Mouse (Mus musculus) right cerebral cortex, postnatal 25 days (tissue): ENCODE measurements around the gene Tspan7.

ENCODE experiments used
- DNase-seq: peaks from one replicate; pipeline ENCODE4 v3.0.0; 2022

Tspan7 gene

DNA sequence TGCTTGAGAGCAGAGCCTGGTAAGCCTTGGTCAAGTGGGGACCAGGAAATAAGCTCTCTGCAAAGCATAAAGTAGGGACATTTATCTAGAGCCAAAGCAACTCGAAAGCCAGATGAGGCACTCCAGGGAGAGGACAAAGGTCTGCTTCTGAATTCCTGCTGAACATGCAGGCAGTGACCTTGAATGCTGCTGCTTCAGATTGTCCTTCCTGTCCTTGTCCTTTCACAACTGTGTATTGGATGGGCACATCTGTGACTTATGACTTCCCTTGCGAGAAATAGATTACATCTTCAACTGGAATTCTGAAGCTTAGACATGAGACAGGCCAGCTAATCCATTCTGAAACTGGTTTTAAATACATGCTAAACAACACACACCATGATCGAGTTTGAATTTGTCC is 71.9 kb downstream of the Tspan7 start:
- DNase-seq, result no peak

DNA sequence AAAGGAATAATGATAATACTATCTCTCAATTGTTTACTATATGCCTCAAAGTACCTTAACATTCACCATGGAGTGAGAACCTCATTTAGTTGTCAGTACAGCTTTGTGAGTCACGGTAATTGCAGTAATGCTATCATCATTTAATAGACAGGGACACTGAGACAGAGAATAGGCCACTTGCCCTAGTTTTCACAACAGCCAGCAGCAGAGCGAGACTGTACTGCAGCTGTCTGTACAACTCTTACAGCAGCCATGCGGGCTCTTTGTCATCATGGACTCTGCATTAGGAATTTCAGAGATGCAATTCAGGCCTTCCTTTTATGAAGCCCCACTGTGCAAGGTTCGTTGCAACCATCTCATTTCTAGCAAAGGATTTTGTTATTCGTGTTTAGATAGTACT is 72.6 kb downstream of the Tspan7 start:
- DNase-seq, result no peak

DNA sequence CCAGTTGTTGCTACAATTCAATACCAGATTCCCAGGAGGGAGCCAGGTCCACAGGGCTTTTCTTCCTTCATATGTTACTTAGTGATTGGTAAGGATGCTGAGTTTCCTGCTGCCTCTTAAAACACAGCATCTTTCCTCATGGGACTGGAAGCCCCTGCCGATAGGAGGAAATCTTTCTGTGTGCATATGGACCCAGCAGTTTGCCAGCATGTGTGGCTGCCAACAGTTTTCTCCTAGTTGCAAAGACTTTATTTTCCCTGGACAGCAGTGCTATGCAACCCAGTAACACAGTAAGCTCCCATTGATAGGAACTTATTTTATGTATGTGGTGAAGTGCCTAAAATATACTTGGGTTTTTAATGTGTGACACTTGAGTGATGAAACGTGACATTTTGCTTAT is 73.7 kb downstream of the Tspan7 start:
- no peak for DNase-seq

DNA sequence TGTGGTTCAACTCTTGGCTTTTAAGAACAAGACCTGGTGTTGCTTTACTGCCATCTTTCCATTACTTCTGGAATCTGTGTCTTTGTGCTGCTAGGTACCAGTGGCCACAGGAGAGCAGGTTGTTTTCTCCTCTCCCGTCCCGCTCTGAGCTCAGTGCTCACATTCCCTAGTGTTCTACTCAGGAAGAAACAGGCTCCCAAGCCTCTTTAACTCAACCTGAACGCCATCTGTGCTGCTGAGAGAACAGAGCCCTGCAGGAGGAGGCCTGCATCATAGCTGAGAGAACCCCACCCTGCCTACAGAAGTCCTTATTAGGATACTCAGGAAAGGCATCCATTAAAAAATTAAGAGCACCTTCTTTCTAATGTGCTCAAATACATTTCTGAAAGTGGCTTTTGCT is 80.9 kb downstream of the Tspan7 start:
- no peak for DNase-seq

DNA sequence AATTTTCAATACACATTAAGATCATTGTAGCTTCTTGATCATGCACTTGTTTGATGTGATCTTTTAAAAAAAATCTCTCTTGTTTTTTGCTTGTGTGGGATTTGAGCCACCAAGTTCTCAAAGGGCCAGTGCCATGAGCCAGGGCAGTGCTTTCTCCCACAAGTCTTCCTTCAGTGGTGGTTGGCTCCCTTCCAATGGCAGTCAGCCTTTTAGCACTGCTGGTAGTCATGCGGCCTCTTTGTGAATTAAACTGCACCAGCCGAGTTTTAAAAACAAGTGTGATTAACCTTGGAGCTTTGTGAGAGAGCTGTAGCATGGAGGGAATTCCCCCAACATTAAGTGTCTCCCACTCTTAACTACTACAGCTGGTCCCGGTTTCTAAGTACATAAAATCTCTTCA is 89.6 kb downstream of the Tspan7 start:
- no peak for DNase-seq

DNA sequence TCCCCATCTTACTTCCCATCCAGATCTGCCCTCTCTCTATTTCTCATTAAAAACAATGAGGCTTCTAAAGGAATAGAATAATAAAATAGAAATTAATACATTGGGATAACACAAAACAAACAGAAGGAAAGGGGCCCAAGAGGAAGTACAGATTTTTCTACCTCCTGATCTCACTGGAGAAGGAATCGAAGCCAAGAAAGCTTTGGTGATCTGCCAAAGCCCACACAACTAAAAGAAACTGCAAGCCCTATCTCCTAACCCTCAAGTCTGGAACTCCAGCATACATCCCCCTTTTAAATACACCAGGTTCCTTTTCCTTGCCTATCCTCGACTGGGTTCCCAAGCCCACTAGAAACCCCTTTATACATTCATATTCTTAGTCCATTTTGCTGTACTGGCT is 90.4 kb downstream of the Tspan7 start:
- DNase-seq, result no peak

DNA sequence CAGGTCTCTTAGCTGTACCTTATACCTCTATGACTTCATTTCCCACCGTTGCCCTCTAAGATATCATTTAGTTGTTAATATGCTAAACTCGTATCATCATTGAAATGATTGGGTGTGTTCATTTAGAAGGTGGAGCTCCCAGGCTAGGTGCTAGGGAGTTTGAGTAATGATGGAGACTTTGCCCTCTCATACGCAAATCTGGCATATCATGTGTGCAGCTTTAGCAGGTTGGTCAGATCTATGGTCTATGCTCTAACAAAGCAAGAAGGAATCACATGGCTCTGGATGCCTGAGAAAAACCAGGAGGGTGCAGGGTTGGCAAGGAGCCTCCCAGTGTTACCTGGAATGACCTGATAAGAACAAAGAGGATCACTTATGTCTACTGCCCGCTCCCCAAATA is 91.4 kb downstream of the Tspan7 start:
- DNase-seq, result no peak

DNA sequence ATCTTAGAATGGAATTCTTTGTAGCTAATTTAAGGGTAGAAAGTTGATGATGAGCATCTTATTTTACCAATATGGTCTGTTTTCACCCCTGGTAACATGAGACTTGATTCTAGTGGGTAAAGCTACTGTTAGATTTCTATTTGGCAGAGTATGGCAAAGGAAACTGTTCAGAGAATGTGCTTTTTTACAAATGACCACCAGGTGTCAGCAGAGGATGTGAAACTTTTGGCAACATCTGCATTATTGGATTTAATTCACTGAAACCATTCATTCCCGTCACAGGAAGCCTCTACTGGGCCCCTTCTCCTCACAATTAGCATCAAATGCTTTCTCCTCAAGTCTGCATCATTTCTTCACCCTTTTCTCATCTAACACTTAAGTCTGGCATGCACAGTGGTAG is 92.4 kb downstream of the Tspan7 start:
- DNase-seq, result no peak

DNA sequence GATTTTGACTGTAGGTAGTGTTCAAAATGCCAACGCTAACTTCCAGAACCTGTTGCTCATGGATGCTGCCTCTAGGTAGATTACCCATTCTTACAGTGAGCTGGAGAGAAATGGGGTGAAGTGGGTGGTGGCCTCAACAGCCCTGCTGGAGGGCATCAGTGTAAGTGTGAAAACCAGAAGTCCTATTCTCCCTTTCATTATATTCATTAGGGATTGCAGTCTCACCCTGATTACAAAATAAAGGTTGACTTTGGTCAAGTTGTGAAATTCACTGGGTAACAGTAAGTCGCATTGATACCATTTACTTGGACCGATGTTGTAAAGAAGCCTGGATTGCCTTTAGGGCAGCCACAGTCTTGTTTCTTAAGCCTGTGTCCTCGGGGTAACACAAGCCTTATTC is 97.8 kb downstream of the Tspan7 start:
- no peak for DNase-seq

DNA sequence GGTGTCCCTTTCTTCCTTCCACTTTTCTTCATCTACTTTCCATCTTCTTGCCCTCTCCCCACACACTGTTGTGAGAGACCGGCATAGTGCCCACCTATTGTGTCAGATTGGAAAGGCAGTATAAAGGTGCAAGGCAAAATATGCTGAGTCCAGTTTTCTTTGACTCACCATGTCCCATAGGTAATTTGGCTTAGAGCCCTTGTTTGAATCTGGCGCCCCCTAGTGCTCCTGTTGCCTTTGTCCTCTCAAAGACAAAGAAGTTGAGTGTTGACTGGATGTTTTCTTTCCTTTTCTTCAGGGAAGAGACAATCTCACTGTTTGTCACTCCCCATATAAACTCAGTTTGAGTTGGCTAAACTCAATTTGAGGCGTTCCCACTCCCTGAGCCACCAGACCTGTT is 107.3 kb downstream of the Tspan7 start:
- no peak for DNase-seq

DNA sequence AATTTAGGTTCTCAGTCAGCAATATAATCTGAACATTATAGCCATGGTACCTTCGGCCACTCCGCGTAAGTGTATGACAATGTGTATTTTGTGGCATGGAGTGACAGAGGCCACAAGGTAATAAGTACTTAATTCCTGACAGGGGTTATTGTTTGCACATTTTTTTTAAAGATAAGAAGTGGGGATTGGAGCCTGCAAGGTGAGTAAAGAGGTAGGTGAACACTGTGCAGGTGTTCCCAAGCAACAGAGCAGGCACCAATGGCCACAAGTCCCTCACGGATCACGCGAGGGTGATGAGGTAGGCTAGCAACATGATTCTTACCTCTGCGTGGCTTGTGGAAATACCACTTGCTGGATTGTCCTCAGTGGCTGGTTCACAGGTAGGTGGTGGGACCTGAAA is 108.6 kb downstream of the Tspan7 start:
- DNase-seq, result no peak

DNA sequence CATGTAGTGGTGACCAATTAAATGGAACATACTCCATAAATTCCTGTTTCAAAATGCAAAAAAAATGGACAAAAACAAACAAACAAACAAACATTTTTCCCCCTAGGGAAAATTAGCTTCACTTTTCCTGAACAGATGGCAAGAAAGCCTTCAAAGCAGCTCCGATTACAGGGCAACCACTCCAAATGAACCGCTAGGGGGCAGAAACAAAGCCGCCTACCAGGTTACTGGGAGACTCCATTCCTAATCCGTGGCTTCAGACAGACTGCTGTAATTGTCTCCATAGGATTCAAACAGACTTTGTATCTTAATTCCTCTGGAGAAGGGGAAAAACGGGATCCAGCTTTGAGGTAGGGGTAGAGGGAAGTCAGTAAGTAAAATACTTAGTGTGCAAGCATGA is 132.2 kb downstream of the Tspan7 start:
- no peak for DNase-seq

DNA sequence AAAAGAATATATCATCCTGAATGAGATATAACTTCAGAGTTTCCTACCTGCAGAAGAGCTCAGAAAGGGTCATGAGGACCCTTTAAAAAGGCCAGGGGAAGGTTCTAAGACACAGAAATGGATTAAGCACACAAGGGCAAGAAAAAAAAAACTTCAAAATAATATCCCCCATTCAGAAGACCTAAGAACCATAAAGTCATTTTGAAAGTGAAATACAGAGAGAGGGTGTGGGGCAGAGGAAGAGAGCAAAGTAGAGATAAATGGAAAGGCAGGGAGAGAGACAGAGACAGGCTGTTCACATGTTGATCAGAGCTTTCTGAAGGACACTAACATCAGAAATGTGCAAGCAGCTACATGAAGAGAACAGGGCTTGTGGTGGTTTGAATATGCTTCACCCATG is 156.1 kb downstream of the Tspan7 start:
- no peak for DNase-seq
